Mouse (Mus musculus) adrenal gland, postnatal 10 days (tissue): ENCODE results near the gene Olfr224. TPM values are rescaled to one million over a fixed set of nuclear protein-coding genes. Genes with fewer than 3 reads are reported as not detected.
"Not testable (repeated sequence)": the region's sequence is repeated elsewhere in the genome, so short reads cannot be mapped to it uniquely, and the experiment has no call there.

Experiments used
- DNase-seq: peaks from one replicate; pipeline ENCODE4 v3.0.0; 2021; ENCODE audit warnings: mixed read lengths
- long read RNA-seq, 2 experiments: library from polyadenylated mRNA; stranded (forward); transcript quantifications; one replicate each; pipeline ENCODE4 v2.0.0; 2021
- total RNA-seq, 2 experiments: library from RNA; stranded (reverse); gene quantifications; 2 replicates each; pipeline ENCODE4 v1.2.3; 2021

The Olfr224 gene
- total RNA-seq, result not detected
- long read RNA-seq, experiment 1, partial matches to known transcripts, result 0 of 1 reads
- long read RNA-seq, experiment 1, other reads (novel, unspliced or antisense), result 1 of 1 reads
- long read RNA-seq, experiment 2, result 0 reads

GRCm38 (mm10) chr11:58570405-58570804 lies at the start of gene Olfr224:
Gene Olfr224, minus strand, starts transcription at chr11:58570553.
- DNase-seq, result peak; percentile 4

GRCm38 (mm10) chr11:58618793-58619192 lies 48.4 kb upstream of the Olfr224 start:
- no peak for DNase-seq

- no peak for DNase-seq
These were observed 48.0 kb upstream of the Olfr224 start for GRCm38 (mm10) chr11:58618369-58618768.

DNA sequence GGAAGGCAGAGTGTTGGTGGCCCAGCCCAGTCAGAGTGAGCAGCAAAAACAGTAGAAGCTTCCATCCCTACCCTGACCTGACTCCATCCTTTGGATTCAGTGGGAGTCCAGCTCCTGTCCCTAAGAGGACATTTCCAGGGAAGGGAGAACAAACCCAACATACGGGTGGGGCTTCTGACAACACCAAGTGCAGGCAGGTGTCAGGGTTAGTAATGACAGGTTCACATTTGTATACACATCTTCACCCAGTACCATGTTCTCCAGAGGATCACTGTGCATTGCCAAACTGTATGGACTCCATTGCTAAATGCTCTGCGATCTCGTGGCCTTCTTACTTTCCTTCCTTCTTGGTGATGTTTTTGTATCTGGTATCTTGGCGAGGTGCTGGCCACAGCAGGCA lies 45.6 kb upstream of the Olfr224 start, which contains the start of gene 2210407C18Rik:
Gene 2210407C18Rik (minus strand): TSS at position 101 of the 400 bp plus-strand sequence.
- DNase-seq, result no peak

DNA sequence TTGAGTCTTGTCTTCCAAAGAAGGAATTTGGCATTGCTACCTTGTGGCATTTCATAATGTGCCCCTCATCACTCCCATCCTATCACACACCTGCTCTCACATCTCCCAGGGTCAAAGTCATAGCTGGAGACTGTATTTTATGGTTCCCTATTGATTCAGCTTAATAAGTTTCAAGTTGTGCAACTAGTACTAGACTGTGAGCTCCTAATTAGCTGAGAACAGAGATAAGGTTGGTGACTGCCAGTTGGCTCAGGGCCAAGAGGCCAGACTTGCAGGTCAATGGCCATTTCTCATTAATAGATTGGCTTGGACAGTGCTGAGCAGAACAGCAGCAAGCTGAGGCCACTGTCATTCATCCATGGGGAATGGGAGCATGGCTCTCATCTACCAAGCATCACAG lies 44.2 kb upstream of the Olfr224 start:
- no peak for DNase-seq

DNA sequence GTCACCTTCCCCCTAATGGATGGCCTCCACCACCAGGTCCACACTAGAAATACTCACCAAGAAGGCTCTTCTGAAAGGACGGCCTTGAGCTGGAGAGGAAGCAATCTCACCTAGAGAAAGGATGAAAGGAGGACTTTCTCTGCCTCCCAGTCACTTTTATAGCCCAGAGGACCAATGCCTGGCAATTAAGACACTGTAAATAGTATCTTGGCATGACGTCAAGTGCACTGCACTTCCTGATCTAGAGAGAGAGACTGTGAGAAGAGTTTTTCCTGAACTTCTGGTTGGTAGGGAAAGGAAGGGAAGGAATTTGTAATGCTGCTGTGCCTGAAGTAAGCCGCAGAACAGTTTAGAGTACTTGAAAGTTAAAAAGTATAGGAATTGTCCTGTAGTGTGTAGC lies 43.0 kb upstream of the Olfr224 start:
- no peak for DNase-seq

DNA sequence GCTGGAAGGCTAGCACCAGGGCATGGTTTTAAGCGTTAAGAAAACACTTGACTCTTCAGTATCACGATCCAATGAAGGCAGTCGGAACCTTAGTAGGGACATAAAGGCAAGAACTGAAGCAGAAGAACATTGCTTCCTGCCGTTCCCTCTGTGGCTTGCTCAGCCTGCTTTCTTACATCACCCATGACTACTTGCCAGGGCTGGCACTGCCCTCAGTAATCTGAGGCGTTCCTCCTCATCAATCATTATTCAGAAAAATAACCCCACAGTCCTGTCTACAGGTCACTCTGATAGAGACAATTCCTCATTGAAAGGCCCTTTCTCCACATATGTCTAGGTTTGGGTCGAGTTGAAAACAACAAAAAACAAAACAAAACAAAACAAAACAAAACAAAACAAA lies 36.7 kb upstream of the Olfr224 start:
- DNase-seq, result no peak

DNA sequence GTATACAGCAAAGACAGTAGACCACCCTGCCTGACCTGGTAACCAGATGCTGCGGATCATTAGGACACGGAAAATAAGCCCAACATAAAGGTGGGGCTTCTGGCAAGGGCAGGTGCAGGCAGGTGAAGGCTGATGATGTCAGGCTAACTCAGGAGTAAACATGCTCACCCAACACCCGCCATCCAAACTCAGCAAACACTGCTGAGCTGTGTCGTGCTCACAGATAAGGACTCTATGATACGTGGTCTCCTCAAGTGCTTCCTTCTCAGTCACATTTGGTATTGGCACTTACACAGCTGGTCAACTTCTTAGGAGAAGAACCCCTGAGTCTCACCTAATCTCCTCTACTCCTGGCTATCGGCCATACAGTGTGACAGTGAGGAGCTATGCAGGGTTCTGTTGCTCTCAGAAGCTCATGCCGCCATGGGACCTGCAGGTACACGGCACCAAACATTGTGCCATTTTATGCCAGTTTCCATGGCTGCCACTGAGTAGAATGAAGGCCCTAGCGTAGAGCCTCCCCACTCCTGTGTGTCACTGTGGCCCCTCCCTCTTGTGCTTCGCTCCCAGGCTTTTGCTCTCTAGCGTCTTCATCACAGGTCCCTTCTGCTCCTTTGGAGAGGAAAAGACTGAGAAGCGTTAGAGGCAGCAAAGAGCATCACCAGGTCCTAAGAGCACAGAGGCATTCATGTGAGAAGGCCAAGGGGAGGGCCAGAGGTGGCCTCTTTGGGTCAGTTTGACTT lies 36.0 kb upstream of the Olfr224 start:
- DNase-seq, result no peak

DNA sequence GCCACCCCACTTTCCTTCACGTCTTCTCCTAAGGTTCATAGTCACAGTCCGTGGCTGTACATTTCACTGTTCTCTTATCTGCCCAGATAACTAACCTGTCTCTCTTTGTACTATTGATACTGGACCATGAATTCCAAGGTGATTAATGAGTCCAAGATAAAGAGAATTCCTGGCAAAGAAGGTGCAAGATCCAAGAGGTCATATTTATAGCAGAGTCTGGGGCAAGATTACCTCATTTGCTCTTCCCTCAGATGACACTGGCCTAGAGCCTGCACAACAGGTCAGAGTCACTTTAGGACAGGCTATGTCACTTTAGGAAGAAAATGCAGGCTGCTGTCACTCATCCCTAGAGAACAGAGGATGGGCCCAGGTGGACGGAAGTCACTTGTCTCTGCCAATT lies 34.9 kb upstream of the Olfr224 start:
- DNase-seq, result no peak

GRCm38 (mm10) chr11:58604688-58605087 lies 34.3 kb upstream of the Olfr224 start:
- no peak for DNase-seq

GRCm38 (mm10) chr11:58602800-58603560 lies 32.6 kb upstream of the Olfr224 start:
- DNase-seq, result no peak

DNA sequence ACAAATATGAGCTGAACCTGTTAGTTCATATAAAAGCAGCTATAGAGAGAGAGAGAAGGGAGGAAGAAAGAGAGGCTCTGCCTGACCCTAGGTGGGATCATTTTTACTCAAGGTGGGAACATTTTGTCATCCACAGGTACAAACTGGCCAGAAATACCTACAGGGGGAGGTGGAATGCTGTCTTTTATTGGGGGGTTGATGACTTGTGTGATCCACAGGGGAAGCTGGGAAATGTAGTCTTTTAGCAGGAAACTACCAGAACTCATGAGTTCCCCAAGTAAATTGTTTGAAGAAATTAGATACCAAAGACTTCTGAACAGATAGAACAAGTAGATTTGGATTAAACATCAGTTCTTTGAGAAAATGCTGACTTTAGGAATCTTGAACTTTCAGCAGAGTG lies 31.7 kb upstream of the Olfr224 start:
- no peak for DNase-seq

DNA sequence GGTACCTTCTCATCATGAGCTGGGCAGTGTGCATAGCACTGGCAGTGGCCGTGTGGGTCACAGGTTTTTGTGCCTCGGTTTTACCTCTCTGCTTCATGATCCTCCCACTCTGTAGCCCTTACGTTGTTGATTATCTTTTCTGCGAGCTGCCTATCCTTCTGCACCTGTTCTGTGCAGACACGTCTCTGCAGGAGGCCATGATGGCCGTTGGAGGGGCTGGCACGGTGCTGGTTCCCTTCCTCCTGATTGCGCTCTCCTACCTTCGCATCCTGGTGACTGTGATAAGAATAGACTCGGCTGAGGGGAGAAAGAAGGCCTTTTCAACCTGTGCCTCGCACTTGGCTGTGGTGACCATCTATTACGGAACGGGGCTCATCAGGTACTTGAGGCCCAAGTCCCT lies 27.5 kb upstream of the Olfr224 start:
- DNase-seq, result no peak

- DNase-seq, result no peak
These were observed 24.5 kb upstream of the Olfr224 start, which contains the start of gene Olfr324 for GRCm38 (mm10) chr11:58594814-58595213. Gene Olfr324, plus strand, starts transcription at chr11:58595114.

DNA sequence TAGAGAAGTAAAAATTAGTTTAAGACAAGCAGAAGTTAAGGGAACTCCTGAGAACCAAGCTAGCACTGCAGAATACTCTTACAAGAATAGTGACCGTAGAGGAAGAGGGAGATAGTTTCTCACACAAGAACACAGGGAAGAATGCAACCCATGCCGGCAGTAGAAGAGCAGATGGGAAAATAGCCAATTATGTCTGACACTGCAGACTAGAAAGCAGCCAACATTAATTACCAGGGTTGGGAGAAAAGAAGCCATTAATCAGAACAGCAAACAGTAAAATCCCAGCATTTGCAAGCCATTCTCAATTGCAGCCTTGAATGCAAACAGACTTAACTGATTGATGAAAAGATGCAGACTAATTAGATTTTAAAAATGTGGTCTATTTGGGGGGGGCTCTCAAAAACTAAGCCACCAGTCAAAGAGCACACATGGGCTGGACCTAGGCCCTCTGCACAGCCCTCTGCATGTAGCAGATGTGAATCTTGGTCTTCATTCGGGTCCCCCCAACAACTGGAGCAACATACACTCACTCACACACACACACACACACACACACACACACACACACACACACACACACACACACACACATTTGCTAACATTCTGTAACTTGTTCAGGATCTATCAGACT lies 18.4 kb upstream of the Olfr224 start:
- DNase-seq, result no peak

DNA sequence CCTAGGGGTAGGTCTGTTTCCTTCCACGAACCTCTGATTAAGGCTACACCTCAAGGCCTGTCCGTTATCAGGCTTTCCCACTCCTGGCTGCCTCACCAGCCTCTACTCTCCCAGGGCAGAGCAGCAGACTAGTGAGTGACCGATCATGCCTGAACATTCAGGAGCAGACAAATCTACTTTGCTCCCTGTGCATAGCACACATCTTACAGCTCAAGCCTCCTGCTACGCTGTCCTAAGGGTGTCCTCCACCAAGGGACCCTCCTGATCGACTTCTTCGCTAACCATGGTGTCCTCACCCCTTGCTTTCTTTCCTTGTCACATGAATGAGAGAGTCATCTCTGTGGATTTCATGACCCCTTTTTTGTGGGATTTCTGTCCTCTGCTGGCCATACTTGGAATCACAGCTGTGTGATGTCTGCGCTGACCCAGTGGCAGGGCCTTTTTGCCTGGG lies 17.6 kb upstream of the Olfr224 start:
- peak; percentile 70 for DNase-seq

- DNase-seq, result no peak
These were observed 8.3 kb upstream of the Olfr224 start for GRCm38 (mm10) chr11:58578636-58579035.

- DNase-seq, result no peak
These were observed 7.1 kb upstream of the Olfr224 start, which contains the start of gene Olfr325 for GRCm38 (mm10) chr11:58577430-58577829. Gene Olfr325, plus strand, starts transcription at chr11:58577730.

GRCm38 (mm10) chr11:58555536-58555935 lies 14.8 kb downstream of the Olfr224 start, which contains the start of gene Olfr328:
Gene Olfr328, minus strand, starts transcription at chr11:58555636.
- peak; percentile 4 for DNase-seq

DNA sequence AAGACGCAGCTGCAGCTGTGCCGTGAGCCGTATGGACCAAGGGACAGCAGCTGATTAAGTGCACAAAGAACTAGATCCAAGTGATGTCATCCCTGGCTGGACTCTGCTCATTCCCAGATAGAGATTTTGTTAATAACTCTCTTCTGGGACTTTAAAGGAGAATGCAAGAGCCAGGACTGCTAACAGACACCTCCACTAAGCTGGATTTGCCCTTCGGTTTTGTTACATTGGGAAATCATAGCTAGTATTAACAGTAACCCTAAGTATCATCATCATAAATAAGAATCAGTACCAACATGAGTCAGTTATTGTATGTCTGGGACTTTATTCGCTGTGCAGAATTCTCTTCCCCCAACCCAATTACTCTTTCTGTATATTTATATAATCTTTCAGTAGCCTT lies 24.0 kb downstream of the Olfr224 start, which contains the start of gene Olfr329-ps:
Gene Olfr329-ps (minus strand): TSS at position 101 of the 400 bp plus-strand sequence.
- DNase-seq, result no peak

DNA sequence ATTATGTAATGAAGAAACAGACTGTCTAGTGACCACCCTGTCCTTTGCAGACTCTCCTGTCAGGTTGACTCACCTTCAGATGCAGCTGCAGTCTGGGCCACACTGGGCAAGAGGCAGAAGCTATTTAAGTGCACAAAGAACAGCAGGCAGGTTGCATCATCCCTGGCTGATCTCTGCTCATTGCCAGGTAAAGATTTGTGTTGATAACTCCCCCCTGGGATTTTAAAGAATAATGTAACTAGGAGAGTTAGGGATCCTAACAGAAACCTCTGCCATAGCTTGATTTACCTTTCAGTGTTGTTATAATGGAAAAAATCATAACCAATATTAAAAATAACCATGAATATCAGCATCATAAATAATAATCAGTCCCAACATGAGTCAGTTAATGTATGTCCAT lies 35.6 kb downstream of the Olfr224 start, which contains the start of gene Olfr330:
Gene Olfr330 (minus strand): TSS at position 101 of the 400 bp plus-strand sequence.
- not testable (repeated sequence) for DNase-seq

- DNase-seq, result peak; percentile 9
These were observed 50.6 kb downstream of the Olfr224 start for GRCm38 (mm10) chr11:58519756-58520155.
